Mouse (Mus musculus): Measurements from ENCODE around the gene Ckmt1. TPM values are rescaled to one million over a fixed set of nuclear protein-coding genes. Genes with fewer than 3 reads are reported as not detected.

The Ckmt1 gene
- 23.2 and 28.4 TPM in 2 replicates for polyA plus RNA-seq (2011; ENCODE audit: insufficient read depth, insufficient read length, low read depth, missing spikeins)

- peak within 1 kb of the TSS; percentile 0; the same call in 1 of the 2 replicates for H3K27ac ChIP-seq (ENCODE audit: insufficient read depth, low read length)
- H3K9ac ChIP-seq (ENCODE audit: low read depth, poor library complexity, severe bottlenecking), result peak within 1 kb of the TSS; percentile 43
- H3K4me1 ChIP-seq (ENCODE audit: control insufficient read depth, insufficient read depth, low read length), result no peaks in the 10 kb centered on the region
- H3K36me3 ChIP-seq (ENCODE audit: control insufficient read depth, insufficient read depth, low read length, poor library complexity, severe bottlenecking), result no peaks in the 10 kb centered on the region
- TF ChIP-seq POLR2A (IDR thresholded peaks at IDR 0.05; ENCODE audit: insufficient read depth, low read length), result no peak
- TF ChIP-seq EP300 (IDR thresholded peaks at IDR 0.05; ENCODE audit: insufficient read depth, low read depth, low read length), result 0 out of 2 replicates have a peak, but pooled peaks have one; percentile 22
- TF ChIP-seq CTCF (IDR thresholded peaks at IDR 0.05; ENCODE audit: low read depth, low read length), result no peak
- peak within 1 kb of the TSS; percentile 65 for H3K4me3 ChIP-seq (ENCODE audit: low read depth, low read length)
- no peaks in the 10 kb centered on the region for H3K27me3 ChIP-seq (ENCODE audit: control insufficient read depth, insufficient read depth, low read length, poor library complexity, severe bottlenecking)
- no peaks in the 10 kb centered on the region for H3K9me3 ChIP-seq (replicated peaks; ENCODE audit: control insufficient read depth, insufficient read depth, low read length, poor library complexity, severe bottlenecking)
Observed at GRCm38 (mm10) chr2:121357494-121357893, at the start of gene Ckmt1. Gene Ckmt1, plus strand, starts transcription at chr2:121357714.

GRCm38 (mm10) chr2:121308997-121309416 is 48.5 kb upstream of the Ckmt1 start:
- Histone ChIP-seq H3K36me3 (ENCODE audit: control insufficient read depth, insufficient read depth, low read length, poor library complexity, severe bottlenecking) (no peaks in the 10 kb centered on the region), H3K4me3 (ENCODE audit: low read depth, low read length) (peak overlapping the region; percentile 16; the same call in 1 of the 2 replicates), H3K27me3 (ENCODE audit: control insufficient read depth, insufficient read depth, low read length, poor library complexity, severe bottlenecking) (no peaks in the 10 kb centered on the region), H3K9me3 (replicated peaks; ENCODE audit: control insufficient read depth, insufficient read depth, low read length, poor library complexity, severe bottlenecking) (no peaks in the 10 kb centered on the region), H3K27ac (ENCODE audit: insufficient read depth, low read length) (no peak overlapping the region), H3K4me1 (ENCODE audit: control insufficient read depth, insufficient read depth, low read length) (no peaks in the 10 kb centered on the region), H3K9ac (ENCODE audit: low read depth, poor library complexity, severe bottlenecking) (no peak overlapping the region)
- TF ChIP-seq CTCF (IDR thresholded peaks at IDR 0.05; ENCODE audit: low read depth, low read length), result no peak
- TF ChIP-seq EP300 (IDR thresholded peaks at IDR 0.05; ENCODE audit: insufficient read depth, low read depth, low read length), result no peak
- TF ChIP-seq POLR2A (IDR thresholded peaks at IDR 0.05; ENCODE audit: insufficient read depth, low read length), result no peak

- H3K4me3 ChIP-seq (ENCODE audit: low read depth, low read length), result no peak overlapping the region
- TF ChIP-seq CTCF (IDR thresholded peaks at IDR 0.05; ENCODE audit: low read depth, low read length) (no peak), POLR2A (IDR thresholded peaks at IDR 0.05; ENCODE audit: insufficient read depth, low read length) (no peak), EP300 (IDR thresholded peaks at IDR 0.05; ENCODE audit: insufficient read depth, low read depth, low read length) (no peak)
Observed at GRCm38 (mm10) chr2:121316278-121316677, 41.2 kb upstream of the Ckmt1 start.

GRCm38 (mm10) chr2:121323041-121323440 is 34.5 kb upstream of the Ckmt1 start:
- no peak overlapping the region for H3K9ac ChIP-seq (ENCODE audit: low read depth, poor library complexity, severe bottlenecking)
- H3K9me3 ChIP-seq (replicated peaks; ENCODE audit: control insufficient read depth, insufficient read depth, low read length, poor library complexity, severe bottlenecking), result no peaks in the 10 kb centered on the region
- H3K27ac ChIP-seq (ENCODE audit: insufficient read depth, low read length), result no peak overlapping the region
- H3K4me1 ChIP-seq (ENCODE audit: control insufficient read depth, insufficient read depth, low read length), result no peaks in the 10 kb centered on the region
- H3K27me3 ChIP-seq (ENCODE audit: control insufficient read depth, insufficient read depth, low read length, poor library complexity, severe bottlenecking), result no peaks in the 10 kb centered on the region
- H3K36me3 ChIP-seq (ENCODE audit: control insufficient read depth, insufficient read depth, low read length, poor library complexity, severe bottlenecking), result no peaks in the 10 kb centered on the region
- TF ChIP-seq CTCF (IDR thresholded peaks at IDR 0.05; ENCODE audit: low read depth, low read length) (no peak), POLR2A (IDR thresholded peaks at IDR 0.05; ENCODE audit: insufficient read depth, low read length) (no peak), EP300 (IDR thresholded peaks at IDR 0.05; ENCODE audit: insufficient read depth, low read depth, low read length) (no peak)
- no peak overlapping the region for H3K4me3 ChIP-seq (ENCODE audit: low read depth, low read length)

More at GRCm38 (mm10) chr2:121316278-121316677, 41.2 kb upstream of the Ckmt1 start:
- Histone ChIP-seq H3K4me1 (ENCODE audit: control insufficient read depth, insufficient read depth, low read length) (no peaks in the 10 kb centered on the region), H3K9me3 (replicated peaks; ENCODE audit: control insufficient read depth, insufficient read depth, low read length, poor library complexity, severe bottlenecking) (no peaks in the 10 kb centered on the region), H3K9ac (ENCODE audit: low read depth, poor library complexity, severe bottlenecking) (no peak overlapping the region), H3K27me3 (ENCODE audit: control insufficient read depth, insufficient read depth, low read length, poor library complexity, severe bottlenecking) (no peaks in the 10 kb centered on the region), H3K36me3 (ENCODE audit: control insufficient read depth, insufficient read depth, low read length, poor library complexity, severe bottlenecking) (no peaks in the 10 kb centered on the region), H3K27ac (ENCODE audit: insufficient read depth, low read length) (no peak overlapping the region)

- Histone ChIP-seq H3K9ac (ENCODE audit: low read depth, poor library complexity, severe bottlenecking) (no peak overlapping the region), H3K27me3 (ENCODE audit: control insufficient read depth, insufficient read depth, low read length, poor library complexity, severe bottlenecking) (no peaks in the 10 kb centered on the region), H3K27ac (ENCODE audit: insufficient read depth, low read length) (no peak overlapping the region), H3K4me3 (ENCODE audit: low read depth, low read length) (no peak overlapping the region), H3K36me3 (ENCODE audit: control insufficient read depth, insufficient read depth, low read length, poor library complexity, severe bottlenecking) (no peaks in the 10 kb centered on the region), H3K9me3 (replicated peaks; ENCODE audit: control insufficient read depth, insufficient read depth, low read length, poor library complexity, severe bottlenecking) (no peaks in the 10 kb centered on the region), H3K4me1 (ENCODE audit: control insufficient read depth, insufficient read depth, low read length) (no peaks in the 10 kb centered on the region)
- TF ChIP-seq POLR2A (IDR thresholded peaks at IDR 0.05; ENCODE audit: insufficient read depth, low read length) (no peak), EP300 (IDR thresholded peaks at IDR 0.05; ENCODE audit: insufficient read depth, low read depth, low read length) (no peak), CTCF (IDR thresholded peaks at IDR 0.05; ENCODE audit: low read depth, low read length) (no peak)
Observed at GRCm38 (mm10) chr2:121323693-121324470, 33.6 kb upstream of the Ckmt1 start.

GRCm38 (mm10) chr2:121329492-121329891 is 28.0 kb upstream of the Ckmt1 start:
- H3K36me3 ChIP-seq (ENCODE audit: control insufficient read depth, insufficient read depth, low read length, poor library complexity, severe bottlenecking), result no peaks in the 10 kb centered on the region
- no peaks in the 10 kb centered on the region for H3K4me1 ChIP-seq (ENCODE audit: control insufficient read depth, insufficient read depth, low read length)

More at GRCm38 (mm10) chr2:121329492-121329891, 28.0 kb upstream of the Ckmt1 start:
- Histone ChIP-seq H3K9ac (ENCODE audit: low read depth, poor library complexity, severe bottlenecking) (no peak overlapping the region), H3K27ac (ENCODE audit: insufficient read depth, low read length) (no peak overlapping the region), H3K4me3 (ENCODE audit: low read depth, low read length) (no peak overlapping the region), H3K9me3 (replicated peaks; ENCODE audit: control insufficient read depth, insufficient read depth, low read length, poor library complexity, severe bottlenecking) (no peaks in the 10 kb centered on the region), H3K27me3 (ENCODE audit: control insufficient read depth, insufficient read depth, low read length, poor library complexity, severe bottlenecking) (no peaks in the 10 kb centered on the region)
- TF ChIP-seq EP300 (IDR thresholded peaks at IDR 0.05; ENCODE audit: insufficient read depth, low read depth, low read length) (no peak), POLR2A (IDR thresholded peaks at IDR 0.05; ENCODE audit: insufficient read depth, low read length) (no peak), CTCF (IDR thresholded peaks at IDR 0.05; ENCODE audit: low read depth, low read length) (no peak)
